Mouse (Mus musculus) embryo, embryonic 11 days (tissue): ENCODE measurements around the gene Olfr616.
"Not testable (repeated sequence)": the region's sequence is repeated elsewhere in the genome, so short reads cannot be mapped to it uniquely, and the experiment has no call there.

Experiments
- DNase-seq: peaks from one replicate; pipeline ENCODE4 v3.0.0-alpha.2; 2015

Olfr616 gene

GRCm38 (mm10) chr7:103569043-103569442 is at the start of gene Olfr616:
Olfr616 (minus strand) TSS chr7:103569143.
- no peak for DNase-seq

- DNase-seq: no peak
Observed at GRCm38 (mm10) chr7:103612434-103612833, 43.5 kb upstream of the Olfr616 start, which contains the start of gene Olfr620. Olfr620 (minus strand) TSS chr7:103612534.

GRCm38 (mm10) chr7:103607425-103607824 is 38.5 kb upstream of the Olfr616 start:
- no peak for DNase-seq

- no peak for DNase-seq
Observed at GRCm38 (mm10) chr7:103600275-103600674, 31.3 kb upstream of the Olfr616 start, which contains the start of gene Olfr619. Olfr619 (plus strand) TSS chr7:103600575.

- no peak for DNase-seq
Observed at GRCm38 (mm10) chr7:103589803-103590202, 20.9 kb upstream of the Olfr616 start, which contains the start of gene Olfr618. Olfr618 (plus strand) TSS chr7:103590103.

- DNase-seq: no peak
Observed at GRCm38 (mm10) chr7:103572761-103573160, 3.8 kb upstream of the Olfr616 start, which contains the start of gene Olfr617. Olfr617 (plus strand) TSS chr7:103573061.

GRCm38 (mm10) chr7:103555779-103556178 is 13.2 kb downstream of the Olfr616 start, which contains the start of gene Olfr615:
Olfr615 (plus strand) TSS chr7:103556079.
- no peak for DNase-seq

- DNase-seq: no peak
Observed at GRCm38 (mm10) chr7:103547774-103548173, 21.2 kb downstream of the Olfr616 start, which contains the start of gene Olfr613. Olfr613 (plus strand) TSS chr7:103548074.

- DNase-seq: not testable (repeated sequence)
Observed at GRCm38 (mm10) chr7:103542617-103543016, 26.3 kb downstream of the Olfr616 start, which contains the start of gene Olfr612. Olfr612 (minus strand) TSS chr7:103542717.

- not testable (repeated sequence) for DNase-seq
Observed at GRCm38 (mm10) chr7:103520746-103521145, 48.2 kb downstream of the Olfr616 start, which contains the start of gene Olfr611. Olfr611 (minus strand) TSS chr7:103520846.
